ENCODE assay signal across 20 mouse cellular contexts in genomic region chr3:82124567-82124966, GRCm38 (mm10). TPM values are rescaled to one million over a fixed set of nuclear protein-coding genes. Genes with fewer than 3 reads are reported as not detected.
DNase-seq lines count a peak whose midpoint lies in the region; ATAC-seq lines count a peak whose summit lies in the region.
"Had no signal": no experiment of that assay in that cellular context is flagged by ENCODE, and none has a peak within 500 bp of the region (broad histone marks: within the 10 kb centered on the region; RNA-seq: fewer than 3 reads in every experiment).

No protein-coding gene starts in this region.

- ATAC-seq in hematopoietic stem cell, adult 5-6 weeks (replicated peaks in 1 of 2; ENCODE audit: insufficient read depth in 1 of 2, low FRiP score in 2 of 2, low TSS enrichment in 1 of 2, low read depth in 1 of 2, poor library complexity in 2 of 2, severe bottlenecking in 2 of 2) = peak; percentile 68 to 69
- ATAC-seq: CD4-positive, CD25-positive, alpha-beta regulatory T cell, adult 4 months; forebrain, embryonic 14.5 days; forebrain, embryonic 16.5 days had no signal

- DNase-seq in heart, adult 11 months = peak; percentile 87
- DNase-seq in heart, adult 9 months (ENCODE audit: low spot score in 2 of 2) = no peak
- DNase-seq in lung, postnatal 10 days = peak; percentile 19
- no peak for DNase-seq in lung, adult 18-20 months
- no peak for DNase-seq in cerebellum, adult 11 months
- no peak for DNase-seq in right cerebral cortex, postnatal 36 days (ENCODE audit: low spot score in 2 of 2)
- DNase-seq: adrenal gland, adult 2 months; adrenal gland, postnatal 10 days; adrenal gland, postnatal 25 days; B cell, adult 2 months; cerebellum, adult 11-12 months; cerebellum, adult 9-10 months; cerebellum, postnatal 10 days; cerebellum, postnatal 25 days; embryo, embryonic 11 days had no signal

RNA-seq across cellular contexts. Expression of gene Gucy1a1, which starts 21.0 kb away (rescaled TPM):
- 13.3 and 18.3 TPM in 2 replicates for total RNA-seq in hematopoietic stem cell, adult 5-6 weeks (2017)
- total RNA-seq: CH12.LX had no signal

RNA-seq across cellular contexts. Expression of gene Gucy1b1, which starts 50.1 kb away (rescaled TPM):
- 1.1 and 1.4 TPM in 2 replicates for total RNA-seq in hematopoietic stem cell, adult 5-6 weeks (2017)
- total RNA-seq: CH12.LX had no signal

Comparison
In these comparisons a context has a peak if more than half of its experiments do, and no peak if none do; other contexts are left out.
1. DNase-seq: peak in heart, adult 11 months (single experiment) and lung, postnatal 10 days (single experiment); none in heart, adult 9 months (0 of 2), lung, adult 18-20 months (0 of 2), cerebellum, adult 11 months (single experiment) and right cerebral cortex, postnatal 36 days (0 of 2).